Comparison of ENCODE assay signal across 13 mouse cellular contexts in the genomic region with DNA sequence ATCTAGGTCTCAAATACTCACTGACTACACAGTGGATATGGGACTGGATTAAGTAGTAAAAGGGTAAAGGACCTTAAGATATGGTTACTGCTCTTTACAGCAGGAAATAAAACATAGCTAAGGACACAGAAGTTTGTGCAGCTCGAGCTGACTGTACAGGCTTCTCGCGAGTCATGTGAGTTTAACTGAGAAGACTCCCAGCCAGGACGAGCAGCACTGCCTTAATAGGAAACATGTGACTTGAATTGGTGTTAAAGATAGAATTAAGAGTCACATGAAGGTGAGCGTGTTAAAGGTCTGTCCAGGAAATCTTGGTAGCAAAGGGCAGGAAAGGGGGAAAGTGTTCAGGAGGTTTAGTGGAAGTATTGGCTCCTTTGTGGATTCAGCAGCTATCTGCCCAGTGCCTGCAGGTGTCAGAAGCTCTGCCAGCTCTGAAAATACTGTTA. TPM values are rescaled to one million over a fixed set of nuclear protein-coding genes. Genes with fewer than 3 reads are reported as not detected.
DNase-seq lines count a peak whose midpoint lies in the region; ATAC-seq and TF ChIP-seq lines count a peak whose summit lies in the region.
"Had no signal": no experiment of that assay in that cellular context is flagged by ENCODE, and none has a peak within 500 bp of the region (broad histone marks: within the 10 kb centered on the region; RNA-seq: fewer than 3 reads in every experiment).

No protein-coding gene starts in this region.

- DNase-seq in heart, adult 18-20 months, result peak; percentile 50 to 69
- peak; percentile 78 for DNase-seq in NIH3T3 (ENCODE audit: low read depth)
- peak; percentile 65 for DNase-seq in intestine, embryonic 14.5 days (ENCODE audit: low spot score)
- peak; percentile 12 for DNase-seq in limb, embryonic 14.5 days (ENCODE audit: low spot score)
- DNase-seq in layer of hippocampus, postnatal 25 days (ENCODE audit: extremely low spot score in 1 of 2, low spot score in 1 of 2), result no peak
- no peak for DNase-seq in forebrain, postnatal 0 days
- DNase-seq: adrenal gland, postnatal 25 days; cerebellum, adult 11-12 months; layer of hippocampus, adult 9-11 months had no signal

- no peak overlapping the region for H3K9ac ChIP-seq in heart, embryonic 11.5 days (ENCODE audit: low read depth, low read length)
- no peak overlapping the region for H3K9ac ChIP-seq in intestine, embryonic 14.5 days (ENCODE audit: low read length)
- no peak overlapping the region for H3K9ac ChIP-seq in limb, embryonic 14.5 days (ENCODE audit: low read depth, low read length, severe bottlenecking)
- no peak overlapping the region for H3K9ac ChIP-seq in hindbrain, embryonic 16.5 days (ENCODE audit: low read depth, low read length)
- no peak overlapping the region for H3K9ac ChIP-seq in forebrain, postnatal 0 days
- H3K9ac ChIP-seq: hindbrain, embryonic 12.5 days had no signal

- H3K36me3 ChIP-seq in heart, embryonic 11.5 days (ENCODE audit: control insufficient read depth, insufficient read depth, low read length), result no peaks in the 10 kb centered on the region
- H3K36me3 ChIP-seq in intestine, embryonic 14.5 days (ENCODE audit: control insufficient read depth, insufficient read depth, low read length), result no peaks in the 10 kb centered on the region
- H3K36me3 ChIP-seq in limb, embryonic 14.5 days (ENCODE audit: control insufficient read depth, insufficient read depth, low read length), result no peaks in the 10 kb centered on the region
- no peaks in the 10 kb centered on the region for H3K36me3 ChIP-seq in hindbrain, embryonic 16.5 days (ENCODE audit: control insufficient read depth, insufficient read depth, low read length)
- no peaks in the 10 kb centered on the region for H3K36me3 ChIP-seq in forebrain, postnatal 0 days (ENCODE audit: insufficient read depth)
- H3K36me3 ChIP-seq: hindbrain, embryonic 12.5 days had no signal

- no peak for ATAC-seq in heart, embryonic 11.5 days (replicated peaks; ENCODE audit: insufficient number of reproducible peaks, low FRiP score, low TSS enrichment)
- ATAC-seq in intestine, embryonic 14.5 days (replicated peaks; ENCODE audit: low FRiP score, low TSS enrichment, low read depth), result peak; percentile 55; the same call in 1 of the 2 replicates
- no peak for ATAC-seq in limb, embryonic 14.5 days (ENCODE audit: low FRiP score, low read depth)
- ATAC-seq in hindbrain, embryonic 16.5 days, result no peak
- ATAC-seq in forebrain, postnatal 0 days, result no peak
- ATAC-seq: Patski had no signal

- H3K4me2 ChIP-seq in heart, embryonic 11.5 days, result no peak overlapping the region
- H3K4me2 ChIP-seq in intestine, embryonic 14.5 days (ENCODE audit: low read length), result no peak overlapping the region
- no peak overlapping the region for H3K4me2 ChIP-seq in limb, embryonic 14.5 days (replicated peaks; ENCODE audit: low read depth, low read length, severe bottlenecking)
- H3K4me2 ChIP-seq in hindbrain, embryonic 16.5 days (ENCODE audit: low read length), result no peak overlapping the region
- H3K4me2 ChIP-seq in forebrain, postnatal 0 days (ENCODE audit: low read depth), result no peak overlapping the region
- H3K4me2 ChIP-seq: hindbrain, embryonic 12.5 days had no signal

- TF ChIP-seq POLR2A in limb, embryonic 14.5 days (IDR thresholded peaks at IDR 0.05; ENCODE audit: borderline replicate concordance, extremely low read depth, insufficient read depth, insufficient read length), result no peak

- no peaks in the 10 kb centered on the region for H3K9me3 ChIP-seq in heart, embryonic 11.5 days (replicated peaks; ENCODE audit: control insufficient read depth, low read length)
- H3K9me3 ChIP-seq in intestine, embryonic 14.5 days (ENCODE audit: control insufficient read depth, low read length), result no peaks in the 10 kb centered on the region
- no peaks in the 10 kb centered on the region for H3K9me3 ChIP-seq in limb, embryonic 14.5 days (ENCODE audit: control insufficient read depth, low read length)
- no peaks in the 10 kb centered on the region for H3K9me3 ChIP-seq in hindbrain, embryonic 16.5 days (ENCODE audit: control insufficient read depth, low read length)
- no peaks in the 10 kb centered on the region for H3K9me3 ChIP-seq in forebrain, postnatal 0 days (ENCODE audit: low read length)
- H3K9me3 ChIP-seq: hindbrain, embryonic 12.5 days had no signal

- H3K4me3 ChIP-seq in heart, embryonic 11.5 days (ENCODE audit: low read depth, low read length), result no peak overlapping the region
- no peak overlapping the region for H3K4me3 ChIP-seq in intestine, embryonic 14.5 days (ENCODE audit: low read depth, low read length)
- H3K4me3 ChIP-seq in limb, embryonic 14.5 days (replicated peaks; ENCODE audit: low read length), result no peak overlapping the region
- no peak overlapping the region for H3K4me3 ChIP-seq in hindbrain, embryonic 16.5 days (ENCODE audit: low read length)
- no peak overlapping the region for H3K4me3 ChIP-seq in forebrain, postnatal 0 days (ENCODE audit: low read depth, low read length)
- H3K4me3 ChIP-seq: hindbrain, embryonic 12.5 days had no signal

- H3K4me1 ChIP-seq in heart, embryonic 11.5 days (ENCODE audit: control insufficient read depth, insufficient read depth, low read length), result peaks cover 5% of the 10 kb centered on the region; the same call in 1 of the 2 replicates
- peaks cover 15% of the 10 kb centered on the region; the same call in 1 of the 2 replicates for H3K4me1 ChIP-seq in intestine, embryonic 14.5 days (replicated peaks; ENCODE audit: control insufficient read depth, insufficient read depth, low read length)
- no peaks in the 10 kb centered on the region for H3K4me1 ChIP-seq in limb, embryonic 14.5 days (ENCODE audit: control insufficient read depth, insufficient read depth, low read length)
- no peaks in the 10 kb centered on the region for H3K4me1 ChIP-seq in hindbrain, embryonic 16.5 days (ENCODE audit: control insufficient read depth, insufficient read depth, low read depth, low read length)
- H3K4me1 ChIP-seq in forebrain, postnatal 0 days (ENCODE audit: insufficient read depth), result no peaks in the 10 kb centered on the region
- H3K4me1 ChIP-seq: hindbrain, embryonic 12.5 days had no signal

- H3K27ac ChIP-seq in heart, embryonic 11.5 days (ENCODE audit: low read depth, low read length), result no peak overlapping the region
- no peak overlapping the region for H3K27ac ChIP-seq in intestine, embryonic 14.5 days (ENCODE audit: low read depth)
- H3K27ac ChIP-seq in limb, embryonic 14.5 days (replicated peaks; ENCODE audit: low read depth, low read length), result no peak overlapping the region
- no peak overlapping the region for H3K27ac ChIP-seq in hindbrain, embryonic 16.5 days (ENCODE audit: low read depth, low read length)
- no peak overlapping the region for H3K27ac ChIP-seq in forebrain, postnatal 0 days (ENCODE audit: low read depth, low read length)
- H3K27ac ChIP-seq: hindbrain, embryonic 12.5 days had no signal

- H3K27me3 ChIP-seq in heart, embryonic 11.5 days (ENCODE audit: control insufficient read depth, insufficient read depth, low read length), result no peaks in the 10 kb centered on the region
- no peaks in the 10 kb centered on the region for H3K27me3 ChIP-seq in intestine, embryonic 14.5 days (replicated peaks; ENCODE audit: control insufficient read depth, insufficient read depth, low read length)
- H3K27me3 ChIP-seq in limb, embryonic 14.5 days (ENCODE audit: control insufficient read depth, insufficient read depth, low read length), result no peaks in the 10 kb centered on the region
- no peaks in the 10 kb centered on the region for H3K27me3 ChIP-seq in hindbrain, embryonic 16.5 days (replicated peaks; ENCODE audit: control insufficient read depth, insufficient read depth, low read length)
- H3K27me3 ChIP-seq in forebrain, postnatal 0 days (ENCODE audit: insufficient read depth, low read length), result 0 out of 2 replicates have a peak, but pooled peaks cover 4% of the 10 kb centered on the region
- H3K27me3 ChIP-seq: hindbrain, embryonic 12.5 days had no signal

- no peak for TF ChIP-seq CTCF in forebrain, postnatal 0 days (IDR thresholded peaks at IDR 0.05; ENCODE audit: low read depth)

- 46% methylated on average over 5 of the region's 5 CpGs for WGBS in heart, embryonic 11.5 days (ENCODE audit: insufficient replicate concordance)
- 32% methylated on average over 5 of the region's 5 CpGs for WGBS in intestine, embryonic 14.5 days
- WGBS in limb, embryonic 14.5 days, result 22% methylated on average over 5 of the region's 5 CpGs
- 81% methylated on average over 5 of the region's 5 CpGs for WGBS in hindbrain, embryonic 16.5 days
- WGBS in forebrain, postnatal 0 days, result 69% methylated on average over 5 of the region's 5 CpGs

RNA-seq across cellular contexts. Expression of a gene that starts 17.5 kb away (rescaled TPM):
- total RNA-seq in heart, adult 18-20 months (2021), result 10 to 100 TPM; 72.8 to 83.3 TPM
- 11.3 and 14.1 TPM in 2 replicates for polyA plus RNA-seq in heart, embryonic 11.5 days (2014; fragmentation: Nextera tagmentation; extraction: Ambion mirVana)
- polyA plus RNA-seq in intestine, embryonic 14.5 days (2014; fragmentation: Nextera tagmentation; extraction: Ambion mirVana), result 21.1 and 24.5 TPM in 2 replicates
- polyA plus RNA-seq in limb, embryonic 14.5 days (2012; rRNA removed), result 27.6 and 40.0 TPM in 2 replicates
- polyA plus RNA-seq in limb, embryonic 14.5 days (2014; fragmentation: Nextera tagmentation; extraction: Ambion mirVana), result 19.2 and 22.0 TPM in 2 replicates
- 10 to 100 TPM; 62.2 to 68.7 TPM for total RNA-seq in layer of hippocampus, postnatal 25 days (2021)
- polyA plus RNA-seq in hindbrain, embryonic 16.5 days (2015; fragmentation: Nextera tagmentation; extraction: Ambion mirVana), result 5.6 and 5.8 TPM in 2 replicates
- 24.5 and 28.4 TPM in 2 replicates for total RNA-seq in forebrain, postnatal 0 days (2014; rRNA removed)
- polyA plus RNA-seq in forebrain, postnatal 0 days (2015; fragmentation: Nextera tagmentation; extraction: Ambion mirVana), result 3.1 and 3.8 TPM in 2 replicates

RNA-seq across cellular contexts. Expression of a gene that starts 24.7 kb away (rescaled TPM):
- total RNA-seq in heart, adult 18-20 months (2021), result 10 to 100 TPM; 17.2 to 17.3 TPM
- 40.0 and 41.6 TPM in 2 replicates for polyA plus RNA-seq in heart, embryonic 11.5 days (2014; fragmentation: Nextera tagmentation; extraction: Ambion mirVana)
- 53.5 and 60.1 TPM in 2 replicates for polyA plus RNA-seq in intestine, embryonic 14.5 days (2014; fragmentation: Nextera tagmentation; extraction: Ambion mirVana)
- 37.6 and 39.1 TPM in 2 replicates for polyA plus RNA-seq in limb, embryonic 14.5 days (2012; rRNA removed)
- polyA plus RNA-seq in limb, embryonic 14.5 days (2014; fragmentation: Nextera tagmentation; extraction: Ambion mirVana), result 53.6 and 56.3 TPM in 2 replicates
- total RNA-seq in layer of hippocampus, postnatal 25 days (2021), result 10 to 100 TPM; 22.7 to 23.5 TPM
- 28.2 and 32.1 TPM in 2 replicates for polyA plus RNA-seq in hindbrain, embryonic 16.5 days (2015; fragmentation: Nextera tagmentation; extraction: Ambion mirVana)
- 17.1 and 19.6 TPM in 2 replicates for total RNA-seq in forebrain, postnatal 0 days (2014; rRNA removed)
- 20.9 and 22.7 TPM in 2 replicates for polyA plus RNA-seq in forebrain, postnatal 0 days (2015; fragmentation: Nextera tagmentation; extraction: Ambion mirVana)

Comparison
In these comparisons a context has a peak if more than half of its experiments do, and no peak if none do; other contexts are left out.
1. DNase-seq: peak in heart, adult 18-20 months (2 of 2), NIH3T3 (single experiment), intestine, embryonic 14.5 days (single experiment) and limb, embryonic 14.5 days (single experiment); none in layer of hippocampus, postnatal 25 days (0 of 2) and forebrain, postnatal 0 days (single experiment).